Mouse (Mus musculus): Measurements from ENCODE around the gene Tmem198. TPM values are rescaled to one million over a fixed set of nuclear protein-coding genes. Genes with fewer than 3 reads are reported as not detected.

Tmem198 gene
- total RNA-seq, 2 experiments from 2014 or later, result 0.36 TPM; not detected in 1

DNA sequence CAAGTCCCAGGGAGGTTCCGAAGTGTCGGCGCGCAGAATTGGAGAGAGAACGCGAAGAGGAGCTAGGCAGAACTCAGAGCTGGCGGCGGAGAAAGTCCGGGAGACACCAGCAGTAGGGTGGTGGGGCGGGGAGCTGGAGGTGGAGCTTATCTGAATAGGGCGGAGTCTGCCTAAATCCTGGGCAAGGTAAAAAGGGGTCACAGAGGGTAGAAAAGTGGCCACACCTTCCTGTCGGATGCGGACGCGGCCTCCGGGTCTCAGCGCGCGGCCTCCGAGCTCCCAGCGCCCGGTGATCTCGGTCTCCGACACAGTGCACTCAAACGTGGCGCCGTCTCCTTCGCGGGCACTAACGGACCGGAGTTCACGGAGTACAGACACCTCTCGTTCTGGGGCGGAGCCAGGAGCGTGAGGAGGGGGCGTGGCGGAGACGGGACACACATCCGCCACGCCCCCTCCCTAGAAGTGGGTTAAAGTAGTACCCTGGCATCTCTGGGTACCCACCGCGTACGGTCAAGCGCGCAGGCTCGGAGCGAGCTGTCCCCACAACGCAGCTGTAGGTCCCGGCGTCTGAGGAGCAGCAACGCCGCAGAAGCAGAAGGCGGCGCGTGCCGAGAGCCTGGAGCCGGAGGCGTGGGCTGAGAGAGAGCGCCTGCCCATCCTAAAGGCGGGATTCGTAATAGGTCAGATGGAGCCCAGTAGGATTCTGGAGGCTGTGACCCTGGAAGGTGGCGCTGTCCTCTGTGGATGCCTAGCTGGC, 8.3 kb downstream of the Tmem198 start:
- DNase-seq (ENCODE audit: low spot score), result no peak

DNA sequence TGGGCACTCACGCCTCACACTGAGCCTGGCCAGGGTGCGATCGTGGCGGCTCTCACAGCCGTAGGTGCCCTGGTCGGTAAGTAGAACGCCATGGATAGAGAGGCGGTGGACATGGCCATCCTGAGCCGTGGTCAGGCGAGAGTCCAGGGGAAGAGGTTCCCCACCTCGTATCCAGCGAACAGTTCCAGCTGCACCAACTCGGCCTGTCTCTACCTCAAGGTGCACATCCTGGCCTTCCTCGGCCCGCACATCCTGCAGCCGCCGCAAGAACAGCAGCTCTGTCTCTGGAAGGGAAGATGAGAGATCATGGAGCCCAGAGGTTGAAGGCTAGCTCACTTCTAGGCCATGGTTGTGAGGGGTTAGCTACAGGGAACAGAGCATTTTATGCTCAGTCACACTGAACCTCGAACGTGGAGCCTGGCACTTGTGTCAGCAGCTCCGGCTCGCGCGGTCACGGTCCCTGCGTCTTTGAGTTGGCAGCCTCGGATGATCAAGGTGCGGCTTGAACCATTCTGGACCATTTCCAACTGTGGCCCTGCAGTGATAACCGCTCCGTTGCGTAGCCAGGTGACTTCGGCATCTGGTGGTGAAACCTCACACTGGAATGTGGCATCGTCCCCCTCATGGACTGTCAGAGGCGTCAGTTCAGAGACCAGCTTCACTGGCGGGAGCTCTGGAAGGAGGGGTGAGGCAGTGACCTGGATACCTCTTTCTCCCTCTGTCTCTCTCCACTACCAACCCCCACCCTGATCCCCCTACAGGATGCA, 11.6 kb downstream of the Tmem198 start:
- no peak for DNase-seq (ENCODE audit: low spot score)

DNA sequence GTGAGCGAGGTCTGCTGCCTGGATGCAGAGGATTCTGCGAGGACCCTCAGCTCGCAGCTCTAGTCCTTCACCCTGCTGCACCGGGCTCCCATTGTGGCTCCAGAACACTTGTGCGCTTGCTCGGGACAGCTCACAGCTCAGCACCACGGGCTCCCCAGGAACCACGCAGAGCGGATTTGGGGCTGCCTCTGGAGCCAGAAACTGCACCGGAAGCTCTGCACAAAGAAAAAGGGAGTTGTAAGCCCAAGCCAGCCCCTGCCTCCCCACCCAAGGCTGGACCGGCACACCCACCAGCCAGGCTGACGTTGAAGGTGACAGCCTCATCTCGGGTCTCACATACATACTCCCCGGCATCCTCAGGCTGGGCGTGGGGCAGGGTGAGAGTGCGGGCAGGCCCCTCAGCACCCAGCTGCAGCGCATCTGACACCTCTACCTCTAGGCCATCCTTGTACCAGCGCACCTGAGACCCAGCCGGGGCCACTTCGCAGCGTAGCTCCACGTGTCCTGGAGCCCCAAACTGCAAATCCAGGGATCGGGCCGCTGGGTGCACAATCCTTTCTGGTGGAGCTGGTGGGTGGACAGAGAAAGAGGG, 13.3 kb downstream of the Tmem198 start:
- DNase-seq (ENCODE audit: low spot score), result no peak

DNA sequence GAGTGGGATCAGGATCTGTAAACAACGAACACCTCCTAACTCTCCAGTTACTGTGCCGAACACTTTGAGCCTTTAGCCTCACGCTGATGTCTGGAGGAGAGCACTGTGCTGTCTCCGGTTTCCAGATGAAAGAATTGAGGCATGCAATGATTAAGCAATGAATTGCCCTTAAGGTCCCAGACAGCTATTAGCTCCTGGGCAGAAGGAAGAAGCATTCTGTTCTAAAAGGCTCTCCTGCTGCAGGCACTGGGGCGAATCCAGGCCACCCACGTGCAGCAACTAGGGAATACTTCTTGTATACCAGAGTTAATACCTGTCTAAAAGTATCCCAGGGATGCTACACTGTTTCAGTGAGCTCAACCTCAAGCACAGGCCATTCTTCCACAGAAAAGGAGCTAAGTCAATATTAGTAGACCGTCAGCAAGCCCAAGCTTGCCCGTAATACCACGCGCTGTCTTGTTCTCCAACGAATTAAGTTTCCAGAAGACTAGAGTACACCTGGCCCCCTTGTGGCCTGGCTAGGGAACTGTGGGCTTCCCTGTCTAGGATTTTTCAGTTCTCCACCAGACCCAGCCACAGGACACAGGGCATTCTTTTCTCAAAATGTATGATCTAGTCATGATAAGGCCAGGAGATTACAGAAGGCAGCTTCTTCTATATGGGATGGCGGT, 15.7 kb downstream of the Tmem198 start:
- no peak for DNase-seq (ENCODE audit: low spot score)

DNA sequence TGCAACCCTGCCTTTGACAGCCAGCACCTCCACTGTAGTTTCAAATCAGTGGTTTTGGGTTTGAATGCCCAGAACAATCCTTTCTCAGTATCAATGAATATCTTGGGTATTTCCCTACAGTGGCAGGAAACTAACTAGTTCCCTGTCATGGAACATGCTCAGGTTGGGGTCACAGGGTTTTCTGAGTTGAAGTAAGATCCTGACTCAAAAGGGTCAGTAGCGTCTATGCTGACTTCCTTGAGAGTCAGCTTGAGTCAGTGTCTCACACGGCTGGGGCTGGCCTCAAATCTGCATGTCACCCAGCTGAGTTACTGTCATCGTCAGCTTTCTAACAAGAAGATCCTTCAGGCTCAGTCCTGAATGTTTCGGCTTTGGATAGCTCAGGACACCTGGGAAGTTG, 19.6 kb downstream of the Tmem198 start:
- DNase-seq (ENCODE audit: low spot score), result no peak

- no peak for DNase-seq (ENCODE audit: low spot score)
Observed at GRCm38 (mm10) chr1:75499441-75499840, 20.1 kb downstream of the Tmem198 start.

DNA sequence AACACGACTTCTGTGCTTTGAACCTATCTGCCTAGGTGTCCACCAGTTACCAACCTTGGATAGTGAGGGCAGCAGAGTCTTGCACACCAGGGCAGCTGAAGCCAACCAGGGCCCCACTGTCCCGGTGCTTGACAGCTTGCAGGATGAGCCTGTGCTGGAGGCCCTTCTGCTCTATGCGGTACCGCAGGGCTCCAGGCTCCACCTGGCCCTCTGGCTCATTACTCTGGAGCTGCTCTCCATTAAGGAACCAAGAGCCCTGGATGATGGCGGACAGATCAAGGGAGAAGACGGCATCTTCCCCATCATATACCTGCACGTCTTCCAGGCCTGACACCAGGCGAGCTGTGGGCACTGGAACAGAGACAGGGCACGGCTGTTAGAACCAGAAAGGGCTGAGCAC, 22.6 kb downstream of the Tmem198 start:
- DNase-seq (ENCODE audit: low spot score), result no peak

GRCm38 (mm10) chr1:75502945-75503650, 23.8 kb downstream of the Tmem198 start:
- DNase-seq (ENCODE audit: low spot score), result no peak

- no peak for DNase-seq (ENCODE audit: low spot score)
Observed at GRCm38 (mm10) chr1:75503651-75503980, 24.3 kb downstream of the Tmem198 start.

- no peak for DNase-seq (ENCODE audit: low spot score)
Observed at GRCm38 (mm10) chr1:75504256-75505045, 25.1 kb downstream of the Tmem198 start.

DNA sequence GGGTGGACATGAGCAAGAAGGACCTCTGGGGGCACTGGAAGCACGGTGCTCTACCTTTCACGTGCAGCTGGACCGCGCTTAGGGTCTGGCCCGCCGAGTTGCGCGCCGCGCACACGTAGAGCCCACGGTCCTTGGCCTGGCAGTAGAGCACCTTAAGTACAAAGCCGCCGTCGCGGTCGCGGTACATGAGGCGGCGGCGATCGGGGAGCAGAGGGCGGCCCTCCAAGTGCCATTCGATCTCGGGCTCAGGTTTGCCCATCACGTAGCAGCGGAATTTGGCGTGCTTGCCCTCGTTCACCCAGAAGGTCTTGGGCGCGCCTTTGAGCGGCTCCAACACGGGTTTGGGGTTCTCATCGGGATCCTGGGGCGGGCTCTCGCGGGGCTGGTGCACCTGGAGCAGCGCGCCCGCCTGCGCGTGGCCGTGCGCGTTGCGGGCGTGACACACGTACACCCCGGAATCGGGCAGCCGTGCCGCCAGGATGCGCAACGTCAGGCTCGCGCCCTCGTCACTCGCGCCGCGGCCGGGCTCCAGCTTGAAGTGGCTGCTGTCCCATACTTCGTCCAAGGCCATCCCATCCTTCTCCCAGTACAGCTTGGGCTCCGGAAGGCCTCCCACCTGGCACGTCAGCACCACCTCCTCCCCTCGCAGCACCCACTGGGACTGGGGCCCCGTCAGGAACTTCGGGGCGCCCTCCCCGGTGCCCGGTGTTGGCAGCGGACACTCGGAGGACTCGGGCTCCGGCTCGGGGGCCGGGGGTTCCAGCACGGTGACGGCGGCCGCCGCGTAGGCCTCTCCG, 26.0 kb downstream of the Tmem198 start:
- DNase-seq (ENCODE audit: low spot score), result peak; percentile 64

DNA sequence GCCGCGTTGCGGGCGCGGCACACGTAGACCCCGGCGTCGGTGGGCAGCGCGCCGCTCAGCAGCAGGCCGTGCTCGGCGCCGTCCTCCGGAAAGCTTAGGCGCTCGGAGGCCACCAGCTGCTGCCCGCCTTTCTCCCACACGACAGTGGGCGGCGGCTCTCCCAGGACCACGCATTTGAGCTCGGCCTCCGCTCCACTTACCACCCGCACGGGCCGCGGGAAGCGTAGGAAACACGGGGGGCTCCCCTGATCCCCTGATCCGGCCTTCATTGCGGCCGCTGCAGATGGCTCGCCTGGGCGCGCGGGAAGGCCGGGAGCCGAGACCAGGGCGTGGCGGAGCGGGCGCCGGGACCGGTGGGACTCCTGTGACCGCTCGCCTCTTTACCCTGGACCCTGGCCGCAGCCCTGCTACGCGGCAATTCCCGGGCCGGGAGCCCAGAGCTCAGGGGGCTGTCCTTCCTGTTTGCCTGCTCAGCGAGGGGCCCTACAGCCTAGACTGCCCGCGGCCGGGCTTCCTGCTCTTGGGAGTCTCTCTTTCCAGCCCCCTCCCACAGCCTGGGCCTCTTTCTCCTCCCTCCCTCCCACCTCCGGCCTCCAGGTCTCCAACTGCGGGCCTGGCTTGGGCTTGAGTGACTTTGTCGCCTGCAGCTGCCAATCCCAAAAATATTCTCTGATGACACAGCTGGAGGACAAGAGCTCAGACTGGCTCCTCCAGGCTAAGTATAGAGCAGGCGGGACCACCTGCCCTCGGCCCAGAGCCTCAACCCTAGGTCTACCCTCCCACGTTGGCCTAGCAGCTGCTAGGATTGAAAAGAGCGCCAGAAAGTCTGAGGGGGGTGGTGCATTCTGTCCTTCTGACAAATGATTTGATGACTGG, 26.9 kb downstream of the Tmem198 start, which contains the start of gene Obsl1:
TSS of gene Obsl1 (minus strand) at position 497 of the 876 bp plus-strand sequence.
- DNase-seq (ENCODE audit: low spot score), result peak; percentile 57

DNA sequence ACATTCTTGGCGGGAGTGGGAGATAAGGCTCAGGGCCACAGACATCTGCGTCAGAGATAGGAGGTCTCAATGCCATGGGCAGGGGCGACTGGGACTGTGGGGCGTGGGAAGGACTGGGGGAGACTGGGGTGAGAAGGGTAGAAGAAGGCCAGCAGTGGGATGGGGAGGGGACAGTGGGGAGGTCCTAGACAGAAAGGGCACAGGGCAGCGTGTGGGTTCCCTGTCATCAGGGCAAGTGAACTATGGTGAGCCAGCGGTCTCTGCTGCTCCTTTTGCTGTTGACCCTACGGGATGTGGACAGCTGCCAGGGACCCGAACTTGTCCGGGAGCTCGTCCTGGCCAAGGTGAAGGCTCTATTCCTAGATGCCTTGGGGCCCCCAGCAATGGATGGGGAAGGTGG, 27.7 kb downstream of the Tmem198 start, which contains the start of gene Inha:
TSS of gene Inha (plus strand) at position 72 of the 400 bp plus-strand sequence.
- DNase-seq (ENCODE audit: low spot score), result no peak

GRCm38 (mm10) chr1:75509586-75509985, 30.3 kb downstream of the Tmem198 start:
- DNase-seq (ENCODE audit: low spot score), result no peak

- no peak for DNase-seq (ENCODE audit: low spot score)
Observed at GRCm38 (mm10) chr1:75510154-75510553, 30.8 kb downstream of the Tmem198 start.

- no peak for DNase-seq (ENCODE audit: low spot score)
Observed at GRCm38 (mm10) chr1:75511437-75512210, 32.3 kb downstream of the Tmem198 start.

- no peak for DNase-seq (ENCODE audit: low spot score)
Observed at GRCm38 (mm10) chr1:75512550-75512949, 33.2 kb downstream of the Tmem198 start.
